Mouse (Mus musculus) spleen, postnatal 10 days (tissue): ENCODE measurements around the gene Ogfr.

Experiments used
- DNase-seq, 2 experiments: peaks; one replicate each; pipeline ENCODE4 v3.0.0; 2021 to 2022; ENCODE audit warnings: low spot score in 2 of 2

Ogfr gene

DNA sequence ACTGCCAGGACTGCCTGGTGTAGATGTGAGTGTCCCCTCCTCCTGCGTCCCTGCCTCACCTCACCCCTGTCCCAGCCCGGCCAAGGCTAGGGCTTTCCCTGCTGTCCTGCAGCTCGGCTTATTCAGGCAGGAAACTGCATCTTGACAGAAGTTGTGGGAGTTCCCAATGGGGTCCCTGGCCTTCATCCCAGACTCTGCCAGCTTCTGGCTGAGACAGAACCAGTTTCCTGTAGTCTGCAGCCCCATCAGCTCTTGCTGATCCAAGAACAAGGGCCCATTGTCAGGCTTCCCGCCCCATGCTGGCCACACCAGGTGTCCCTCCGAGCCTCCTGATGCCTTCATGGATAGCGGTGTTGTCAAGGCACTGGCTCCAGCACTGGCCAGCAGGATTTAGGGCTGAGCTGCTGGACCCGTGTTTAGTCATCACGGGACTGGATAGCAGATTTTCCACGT, 11.6 kb downstream of the Ogfr start:
- no peak for DNase-seq

DNA sequence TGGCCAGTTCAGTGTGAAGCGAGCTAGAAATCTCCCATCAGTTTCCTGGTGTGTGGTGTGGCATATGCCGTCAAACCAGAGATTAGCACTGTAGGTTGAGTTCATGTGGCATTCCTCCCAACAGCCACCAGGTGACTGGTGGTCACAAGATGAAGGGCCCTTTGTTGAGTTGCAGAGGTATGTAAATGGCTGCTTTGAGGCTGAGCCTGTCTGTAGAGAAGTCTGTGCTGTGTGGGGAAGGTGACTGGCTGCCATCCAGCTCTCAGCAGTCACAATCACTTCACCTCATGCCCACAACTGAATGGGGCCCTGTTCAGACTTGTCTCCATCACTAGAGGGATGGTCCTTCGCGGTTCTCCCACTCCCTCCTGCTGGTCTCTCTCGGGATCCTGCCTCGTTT, 15.7 kb downstream of the Ogfr start:
- no peak for DNase-seq

DNA sequence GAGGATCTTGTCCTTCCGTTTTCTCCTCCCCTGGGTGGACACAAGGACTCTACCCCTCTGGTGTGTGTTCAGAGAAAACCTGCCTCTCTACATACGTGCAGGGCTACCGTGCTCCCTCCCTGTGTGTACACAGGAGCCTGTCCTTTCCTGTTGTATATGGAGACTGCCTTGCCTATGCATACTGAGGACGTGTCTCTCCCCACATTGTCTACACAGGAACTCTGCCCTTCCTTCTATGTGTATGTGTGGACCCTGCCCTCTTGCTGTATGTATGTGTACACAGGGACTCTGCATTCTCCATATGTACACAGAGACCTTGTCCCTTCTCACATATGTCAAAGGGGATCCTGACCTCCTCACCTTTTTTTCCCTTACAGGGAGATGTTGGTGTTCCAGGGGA, 21.2 kb downstream of the Ogfr start:
- DNase-seq: no peak

DNA sequence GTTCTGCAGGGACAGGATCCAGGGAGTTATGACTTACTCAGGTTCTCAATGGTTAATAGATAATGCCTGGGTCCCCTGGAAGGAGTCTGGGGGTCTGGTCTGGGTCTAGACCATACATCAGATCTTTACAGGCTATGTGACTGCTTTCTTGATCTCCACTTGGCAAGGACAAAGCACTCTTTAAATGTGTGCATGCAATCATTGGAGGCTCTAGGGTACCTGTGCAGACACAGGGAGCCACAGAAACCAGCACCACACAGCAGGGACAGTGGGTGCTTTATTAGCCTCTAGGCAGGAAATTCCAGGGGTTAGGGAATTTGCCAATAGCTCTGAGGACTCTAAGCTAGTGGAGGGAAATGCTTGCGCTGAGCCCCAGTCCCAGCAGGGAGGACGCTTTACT, 22.8 kb downstream of the Ogfr start:
- DNase-seq: no peak

DNA sequence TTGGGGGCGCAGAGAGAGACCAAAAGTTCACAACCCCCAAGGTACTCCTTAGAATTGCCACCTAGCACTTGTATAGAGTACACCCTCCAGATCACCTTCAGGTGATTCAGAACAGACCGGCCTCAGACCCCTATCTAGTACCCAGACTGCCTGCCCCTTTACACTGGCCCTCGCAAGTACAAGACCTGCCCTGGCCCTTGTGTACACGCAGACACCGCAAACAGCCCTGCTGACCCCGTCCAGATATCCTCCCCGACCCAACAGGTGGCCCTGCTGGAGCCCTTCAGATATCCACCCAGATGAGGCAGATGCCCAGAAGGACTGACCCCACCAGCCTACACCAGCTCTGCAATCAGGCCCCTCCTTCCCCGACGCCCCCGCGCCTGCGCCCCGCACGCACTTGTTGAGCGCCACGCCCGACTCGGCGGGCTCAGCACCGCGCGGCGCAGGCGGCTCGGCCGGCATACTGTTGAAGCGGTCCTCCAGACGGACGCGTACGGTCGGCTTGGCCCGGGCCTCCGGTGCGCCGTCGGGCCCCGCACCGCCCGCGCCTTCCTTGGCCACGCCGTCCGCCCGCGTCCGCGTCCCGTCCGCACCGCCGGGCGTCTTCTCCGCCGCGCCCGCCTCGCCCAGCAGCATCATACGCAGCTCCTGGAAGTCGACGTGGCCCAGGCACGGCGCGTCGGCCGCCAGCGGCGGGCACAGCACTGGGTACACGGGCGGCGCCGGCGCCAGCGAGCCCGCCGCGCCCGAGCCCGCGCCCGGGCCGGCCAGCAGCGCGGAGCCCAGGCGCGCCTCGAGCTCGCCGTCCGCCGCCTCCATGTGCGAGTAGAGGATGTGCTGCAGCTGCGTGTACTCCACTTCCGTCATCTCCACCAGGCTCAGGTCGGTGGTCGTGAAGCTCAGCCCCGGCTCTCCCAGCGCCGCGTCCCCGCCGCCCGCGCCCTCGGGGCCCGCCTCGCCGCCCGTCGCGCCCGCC, 52.8 kb downstream of the Ogfr start:
- no peak for DNase-seq

DNA sequence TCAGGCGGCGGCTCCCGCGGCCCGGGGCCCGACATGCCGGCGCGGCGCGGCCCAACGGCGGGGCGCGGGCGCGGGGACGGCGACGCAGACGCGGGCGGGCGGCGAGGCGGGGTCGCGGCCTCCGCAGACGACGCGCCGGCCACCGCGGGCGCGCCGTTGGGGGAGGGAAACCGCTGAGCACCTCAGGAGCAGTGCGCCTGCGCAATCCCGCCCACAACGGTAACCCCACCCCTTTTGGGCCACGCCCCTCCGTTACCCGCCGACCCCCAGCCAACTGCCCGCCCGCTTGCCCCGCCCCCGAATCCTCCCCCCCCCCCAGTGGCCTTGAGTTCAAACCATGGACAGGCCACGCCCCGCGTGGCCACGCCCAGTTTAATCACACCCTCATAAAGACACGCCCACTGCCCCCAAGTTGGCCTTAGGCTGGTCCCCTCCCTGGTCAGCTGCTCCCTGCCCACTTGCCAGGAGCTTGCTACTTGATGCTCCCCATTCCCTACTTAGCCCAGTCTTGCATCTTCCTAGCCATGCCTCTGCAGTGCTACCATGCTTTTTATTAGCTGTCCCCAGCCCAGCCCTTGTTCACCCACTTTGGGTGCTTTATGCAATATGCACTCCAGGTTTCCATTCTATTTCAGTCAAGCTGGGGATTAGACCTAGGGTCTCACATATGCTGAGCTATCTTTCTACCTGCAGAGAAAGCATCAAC, 53.7 kb downstream of the Ogfr start, which contains the start of gene Tcfl5:
Gene Tcfl5, minus strand, starts transcription at position 154 of the 706 bp plus-strand sequence.
- DNase-seq: no peak

DNA sequence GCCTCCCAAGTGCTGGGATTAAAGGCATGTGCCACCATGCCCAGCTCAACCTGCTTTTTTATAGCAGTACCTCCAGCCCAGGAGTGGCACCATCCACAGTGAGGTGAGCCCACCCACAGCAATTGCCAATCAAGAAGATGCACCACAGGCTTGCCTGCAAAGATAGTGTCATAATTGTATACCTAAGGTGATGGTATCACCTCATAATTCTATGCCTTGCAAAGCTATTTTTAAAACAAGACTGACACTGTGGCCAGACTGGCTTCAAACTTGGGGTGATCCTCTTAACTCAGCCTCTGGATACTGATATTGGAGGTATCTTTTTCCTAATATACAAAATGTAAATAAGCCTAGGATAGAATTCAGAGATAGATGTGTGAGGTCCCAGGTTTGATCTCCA, 54.6 kb downstream of the Ogfr start:
- no peak for DNase-seq
